Mouse (Mus musculus): ENCODE results near the gene Smu1. TPM values are rescaled to one million over a fixed set of nuclear protein-coding genes. Genes with fewer than 3 reads are reported as not detected.

Gene Smu1
- polyA plus RNA-seq, 1 experiment = 23.7 TPM

GRCm38 (mm10) chr4:40722011-40722666, 35.6 kb downstream of the Smu1 start, which contains the start of gene Dnaja1:
Gene Dnaja1 (plus strand): TSS chr4:40722150.
- Histone ChIP-seq H3K4me1 (ENCODE audit: control insufficient read depth, insufficient read depth, low read length) (peaks cover 2% of the 10 kb centered on the region; the same call in 1 of the 2 replicates), H3K36me3 (ENCODE audit: control insufficient read depth, insufficient read depth, low read length) (peaks cover 1% of the 10 kb centered on the region; the same call in 1 of the 2 replicates)
- TF ChIP-seq CTCF (IDR thresholded peaks at IDR 0.05; ENCODE audit: control insufficient read depth, insufficient read depth, insufficient replicate concordance, low read depth, low read length) (0 out of 2 replicates have a peak, but pooled peaks have one; percentile 2), POLR2A (IDR thresholded peaks at IDR 0.05; ENCODE audit: control insufficient read depth, low read depth, low read length) (peak; percentile 90)

GRCm38 (mm10) chr4:40720910-40721309, 36.8 kb downstream of the Smu1 start:
- peak overlapping the region; percentile 79; the same call in 1 of the 2 replicates for H3K27ac ChIP-seq (ENCODE audit: control insufficient read depth, insufficient read depth, low read depth, low read length)
- no peaks in the 10 kb centered on the region for H3K27me3 ChIP-seq (ENCODE audit: control insufficient read depth, insufficient read depth, low read length)
- peak overlapping the region; percentile 38 for H3K4me3 ChIP-seq (ENCODE audit: control insufficient read depth, low read depth, low read length)
- H3K36me3 ChIP-seq (ENCODE audit: control insufficient read depth, insufficient read depth, low read length) = peaks cover 1% of the 10 kb centered on the region; the same call in 1 of the 2 replicates
- TF ChIP-seq CTCF (IDR thresholded peaks at IDR 0.05; ENCODE audit: control insufficient read depth, insufficient read depth, insufficient replicate concordance, low read depth, low read length) (no peak), POLR2A (IDR thresholded peaks at IDR 0.05; ENCODE audit: control insufficient read depth, low read depth, low read length) (no peak)
- peaks cover 2% of the 10 kb centered on the region; the same call in 1 of the 2 replicates for H3K4me1 ChIP-seq (ENCODE audit: control insufficient read depth, insufficient read depth, low read length)

More at GRCm38 (mm10) chr4:40722011-40722666, 35.6 kb downstream of the Smu1 start, which contains the start of gene Dnaja1:
- H3K4me3 ChIP-seq (ENCODE audit: control insufficient read depth, low read depth, low read length) = peak within 1 kb of the TSS; percentile 91
- H3K27ac ChIP-seq (ENCODE audit: control insufficient read depth, insufficient read depth, low read depth, low read length) = peak within 1 kb of the TSS; percentile 95
- H3K27me3 ChIP-seq (ENCODE audit: control insufficient read depth, insufficient read depth, low read length) = no peaks in the 10 kb centered on the region

GRCm38 (mm10) chr4:40717141-40717540, 40.6 kb downstream of the Smu1 start:
- TF ChIP-seq CTCF (IDR thresholded peaks at IDR 0.05; ENCODE audit: control insufficient read depth, insufficient read depth, insufficient replicate concordance, low read depth, low read length) (no peak), POLR2A (IDR thresholded peaks at IDR 0.05; ENCODE audit: control insufficient read depth, low read depth, low read length) (no peak)
- no peak overlapping the region for H3K27ac ChIP-seq (ENCODE audit: control insufficient read depth, insufficient read depth, low read depth, low read length)
- no peaks in the 10 kb centered on the region for H3K27me3 ChIP-seq (ENCODE audit: control insufficient read depth, insufficient read depth, low read length)
- H3K36me3 ChIP-seq (ENCODE audit: control insufficient read depth, insufficient read depth, low read length) = no peaks in the 10 kb centered on the region; the same call in 1 of the 2 replicates
- no peak overlapping the region for H3K4me3 ChIP-seq (ENCODE audit: control insufficient read depth, low read depth, low read length)
- peaks cover 2% of the 10 kb centered on the region; the same call in 1 of the 2 replicates for H3K4me1 ChIP-seq (ENCODE audit: control insufficient read depth, insufficient read depth, low read length)

- TF ChIP-seq POLR2A (IDR thresholded peaks at IDR 0.05; ENCODE audit: control insufficient read depth, low read depth, low read length) (no peak), CTCF (IDR thresholded peaks at IDR 0.05; ENCODE audit: control insufficient read depth, insufficient read depth, insufficient replicate concordance, low read depth, low read length) (no peak)
- Histone ChIP-seq H3K4me1 (ENCODE audit: control insufficient read depth, insufficient read depth, low read length) (peaks cover 2% of the 10 kb centered on the region; the same call in 1 of the 2 replicates), H3K4me3 (ENCODE audit: control insufficient read depth, low read depth, low read length) (peak overlapping the region; percentile 96), H3K27ac (ENCODE audit: control insufficient read depth, insufficient read depth, low read depth, low read length) (peak overlapping the region; percentile 97), H3K27me3 (ENCODE audit: control insufficient read depth, insufficient read depth, low read length) (no peaks in the 10 kb centered on the region), H3K36me3 (ENCODE audit: control insufficient read depth, insufficient read depth, low read length) (no peaks in the 10 kb centered on the region)
Observed at GRCm38 (mm10) chr4:40703710-40704275, 53.9 kb downstream of the Smu1 start.

GRCm38 (mm10) chr4:40702797-40703709, 54.7 kb downstream of the Smu1 start, which contains the start of gene Aptx:
Gene Aptx (minus strand): TSS chr4:40703194.
- Histone ChIP-seq H3K27ac (ENCODE audit: control insufficient read depth, insufficient read depth, low read depth, low read length) (peak within 1 kb of the TSS; percentile 97), H3K4me3 (ENCODE audit: control insufficient read depth, low read depth, low read length) (peak within 1 kb of the TSS; percentile 96), H3K4me1 (ENCODE audit: control insufficient read depth, insufficient read depth, low read length) (peaks cover 2% of the 10 kb centered on the region; the same call in 1 of the 2 replicates), H3K27me3 (ENCODE audit: control insufficient read depth, insufficient read depth, low read length) (no peaks in the 10 kb centered on the region), H3K36me3 (ENCODE audit: control insufficient read depth, insufficient read depth, low read length) (no peaks in the 10 kb centered on the region)
- TF ChIP-seq POLR2A (IDR thresholded peaks at IDR 0.05; ENCODE audit: control insufficient read depth, low read depth, low read length) = peak; percentile 98
- peak; percentile 17; the same call in 1 of the 2 replicates for TF ChIP-seq CTCF (IDR thresholded peaks at IDR 0.05; ENCODE audit: control insufficient read depth, insufficient read depth, insufficient replicate concordance, low read depth, low read length)

GRCm38 (mm10) chr4:40701796-40702195, 55.9 kb downstream of the Smu1 start:
- Histone ChIP-seq H3K4me1 (ENCODE audit: control insufficient read depth, insufficient read depth, low read length) (peaks cover 2% of the 10 kb centered on the region; the same call in 1 of the 2 replicates), H3K27ac (ENCODE audit: control insufficient read depth, insufficient read depth, low read depth, low read length) (no peak overlapping the region), H3K36me3 (ENCODE audit: control insufficient read depth, insufficient read depth, low read length) (no peaks in the 10 kb centered on the region), H3K4me3 (ENCODE audit: control insufficient read depth, low read depth, low read length) (peak overlapping the region; percentile 96), H3K27me3 (ENCODE audit: control insufficient read depth, insufficient read depth, low read length) (no peaks in the 10 kb centered on the region)
- TF ChIP-seq CTCF (IDR thresholded peaks at IDR 0.05; ENCODE audit: control insufficient read depth, insufficient read depth, insufficient replicate concordance, low read depth, low read length) = no peak

Data from testis, adult 2 months (tissue).